Mouse (Mus musculus) brain, adult 2 months (tissue): ENCODE results near the gene Akt1.
A peak's percentile ranks its signal among the peaks of the same experiment; 100 is the strongest.

Experiments used
- DNase-seq: peaks from one replicate; pipeline ENCODE4 v3.0.0; 2011; ENCODE audit warnings: low read depth, low spot score

The Akt1 gene

GRCm38 (mm10) chr12:112661327-112661605, 13.4 kb downstream of the Akt1 start:
- DNase-seq, result no peak

- no peak for DNase-seq
Observed at GRCm38 (mm10) chr12:112660576-112661326, 13.9 kb downstream of the Akt1 start.

GRCm38 (mm10) chr12:112659109-112659508, 15.6 kb downstream of the Akt1 start:
- DNase-seq, result peak; percentile 52

GRCm38 (mm10) chr12:112658619-112659018, 16.1 kb downstream of the Akt1 start:
- peak; percentile 83 for DNase-seq

GRCm38 (mm10) chr12:112654076-112654475, 20.6 kb downstream of the Akt1 start:
- no peak for DNase-seq

- peak; percentile 95 for DNase-seq
Observed at GRCm38 (mm10) chr12:112653157-112653824, 21.4 kb downstream of the Akt1 start.

- DNase-seq, result no peak
Observed at GRCm38 (mm10) chr12:112651778-112652439, 22.8 kb downstream of the Akt1 start.

GRCm38 (mm10) chr12:112648081-112648480, 26.6 kb downstream of the Akt1 start:
- peak; percentile 72 for DNase-seq

GRCm38 (mm10) chr12:112646139-112646538, 28.5 kb downstream of the Akt1 start:
- DNase-seq, result no peak

- no peak for DNase-seq
Observed at GRCm38 (mm10) chr12:112644855-112645506, 29.7 kb downstream of the Akt1 start.

- peak; percentile 100 for DNase-seq
Observed at GRCm38 (mm10) chr12:112644180-112644854, 30.4 kb downstream of the Akt1 start, which contains the start of gene Siva1. TSS of gene Siva1 (plus strand) at chr12:112644679.

- DNase-seq, result no peak
Observed at GRCm38 (mm10) chr12:112643126-112643525, 31.6 kb downstream of the Akt1 start.

- DNase-seq, result no peak
Observed at GRCm38 (mm10) chr12:112639526-112639925, 35.2 kb downstream of the Akt1 start.

- no peak for DNase-seq
Observed at GRCm38 (mm10) chr12:112633686-112634085, 41.0 kb downstream of the Akt1 start.

- no peak for DNase-seq
Observed at GRCm38 (mm10) chr12:112632907-112633306, 41.8 kb downstream of the Akt1 start.

- no peak for DNase-seq
Observed at GRCm38 (mm10) chr12:112632084-112632777, 42.5 kb downstream of the Akt1 start.

GRCm38 (mm10) chr12:112631472-112631871, 43.2 kb downstream of the Akt1 start:
- DNase-seq, result no peak

- no peak for DNase-seq
Observed at GRCm38 (mm10) chr12:112630796-112631195, 43.9 kb downstream of the Akt1 start.

- DNase-seq, result no peak
Observed at GRCm38 (mm10) chr12:112630029-112630428, 44.7 kb downstream of the Akt1 start.

GRCm38 (mm10) chr12:112628928-112629721, 45.6 kb downstream of the Akt1 start:
- peak; percentile 90 for DNase-seq
